Mouse (Mus musculus) heart, postnatal 0 days (tissue): Measurements from ENCODE around the gene Cbx2. TPM values are rescaled to one million over a fixed set of nuclear protein-coding genes. Genes with fewer than 3 reads are reported as not detected.

Source experiments
- ATAC-seq: fragments of 200-750 bp; cut with Nextera tagmentation; 2 replicates; pipeline ENCODE4 v1.8.0; 2017; ENCODE audit warnings: low read depth, moderate number of reproducible peaks, moderate library complexity; ENCODE audit not compliant: insufficient read depth
- DNase-seq: peaks from one replicate; pipeline ENCODE4 v3.0.0-alpha.2; 2016; ENCODE audit warnings: low spot score
- H3K27ac ChIP-seq: fragments of 300-500 bp; sonication (generic); 2 replicates; pipeline ENCODE4 v1.5.1; 2014; ENCODE audit warnings: low read depth, mild to moderate bottlenecking
- H3K27me3 ChIP-seq: fragments of 300-500 bp; sonication (generic); 2 replicates; pipeline ENCODE4 v1.6.1; 2014; ENCODE audit warnings: low read length, mixed read lengths; ENCODE audit not compliant: control insufficient read depth, insufficient read depth
- H3K36me3 ChIP-seq: fragments of 300-500 bp; sonication (generic); replicated peaks from 2 replicates; pipeline ENCODE4 v1.6.1; 2014; ENCODE audit warnings: low read length, mixed read lengths; ENCODE audit not compliant: control insufficient read depth, insufficient read depth
- H3K4me1 ChIP-seq: fragments of 300-500 bp; sonication (generic); 2 replicates; pipeline ENCODE4 v1.6.1; 2014; ENCODE audit warnings: antibody characterized with exemption; ENCODE audit not compliant: control insufficient read depth, insufficient read depth
- H3K4me2 ChIP-seq: fragments of 300-500 bp; sonication (generic); 2 replicates; pipeline ENCODE4 v1.6.1; 2014; ENCODE audit warnings: low read depth, mild to moderate bottlenecking, low read length, moderate library complexity
- H3K4me3 ChIP-seq: fragments of 300-500 bp; sonication (generic); 2 replicates; pipeline ENCODE4 v1.5.1; 2014; ENCODE audit warnings: low read depth, low read length
- H3K9ac ChIP-seq: fragments of 300-500 bp; sonication (generic); replicated peaks from 2 replicates; pipeline ENCODE4 v1.6.1; 2014; ENCODE audit warnings: low read depth, low read length, mixed read lengths
- H3K9me3 ChIP-seq: fragments of 300-500 bp; sonication (generic); replicated peaks from 2 replicates; pipeline ENCODE4 v1.6.1; 2016; ENCODE audit warnings: low read length; ENCODE audit not compliant: control insufficient read depth
- CTCF ChIP-seq: IDR thresholded peaks from 2 replicates; pipeline ENCODE4 v1.5.1; 2016; ENCODE audit warnings: antibody characterized with exemption, control low read depth, low read depth
- EP300 ChIP-seq: IDR thresholded peaks from 2 replicates; pipeline ENCODE4 v1.6.1; 2016; ENCODE audit warnings: antibody characterized with exemption, low read depth
- WGBS: fragments of 180-500 bp; shearing (Covaris S2); extraction: QIAGEN DNeasy Blood & Tissue Kit; methylation state at CpG from one replicate; pipeline ENCODE4 v1.1.7; 2014; 5-methylcytosine and 5-hydroxymethylcytosine counted together
- polyA plus RNA-seq: library from polyadenylated mRNA; unstranded; fragments of >200 nt; fragmentation: Nextera tagmentation; extraction: Ambion mirVana; gene quantifications from 2 replicates; pipeline ENCODE4 v1.2.1, GENCODE M21; 2015
- total RNA-seq: library from RNA; depleted of rRNA; stranded (reverse); fragments of >200 nt; gene quantifications from 2 replicates; pipeline ENCODE4 v1.2.3, GENCODE M21; 2014; ENCODE audit warnings: low replicate concordance

Cbx2 gene
- total and polyA plus RNA-seq, 2 experiments from 2014 or later: 1.8 to 5.8 TPM

GRCm38 (mm10) chr11:118997182-118997581 is 25.6 kb upstream of the Cbx2 start:
- H3K9ac ChIP-seq: no peak overlapping the region
- H3K4me1 ChIP-seq: no peaks in the 10 kb centered on the region
- no peak for TF ChIP-seq CTCF
- TF ChIP-seq EP300: no peak
- H3K27me3 ChIP-seq: peaks cover 36% of the 10 kb centered on the region
- H3K9me3 ChIP-seq: peaks cover 4% of the 10 kb centered on the region; the same call in 1 of the 2 replicates
- WGBS: 51% methylated on average over 3 of the region's 3 CpGs
- no peak for DNase-seq
- H3K4me2 ChIP-seq: no peak overlapping the region
- ATAC-seq: no peak
- no peak overlapping the region for H3K27ac ChIP-seq
- no peaks in the 10 kb centered on the region for H3K36me3 ChIP-seq
- no peak overlapping the region for H3K4me3 ChIP-seq

- H3K27ac ChIP-seq: no peak overlapping the region
- DNase-seq (peak; percentile 74), ATAC-seq (peak; percentile 68)
- no peak overlapping the region for H3K4me3 ChIP-seq
- H3K27me3 ChIP-seq: peaks cover 36% of the 10 kb centered on the region
- no peak overlapping the region for H3K9ac ChIP-seq
- H3K9me3 ChIP-seq: peaks cover 4% of the 10 kb centered on the region; the same call in 1 of the 2 replicates
- TF ChIP-seq CTCF: peak; percentile 79
- TF ChIP-seq EP300: no peak
- no peak overlapping the region for H3K4me2 ChIP-seq
- H3K4me1 ChIP-seq: no peaks in the 10 kb centered on the region
- WGBS: 10% methylated on average over 30 of the region's 30 CpGs
- no peaks in the 10 kb centered on the region for H3K36me3 ChIP-seq
These were observed 24.1 kb upstream of the Cbx2 start for GRCm38 (mm10) chr11:118998540-118999265.

- no peak overlapping the region for H3K4me3 ChIP-seq
- H3K4me2 ChIP-seq: no peak overlapping the region
These were observed 23.4 kb upstream of the Cbx2 start for GRCm38 (mm10) chr11:118999361-118999804.

GRCm38 (mm10) chr11:119000877-119001276 is 21.9 kb upstream of the Cbx2 start:
- no peak for TF ChIP-seq EP300
- TF ChIP-seq CTCF: no peak
- DNase-seq (no peak), ATAC-seq (no peak)
- Histone ChIP-seq H3K27me3 (peaks cover 36% of the 10 kb centered on the region), H3K4me3 (no peak overlapping the region), H3K36me3 (no peaks in the 10 kb centered on the region), H3K4me2 (no peak overlapping the region), H3K9me3 (peaks cover 4% of the 10 kb centered on the region; the same call in 1 of the 2 replicates), H3K27ac (no peak overlapping the region), H3K4me1 (no peaks in the 10 kb centered on the region), H3K9ac (no peak overlapping the region)
- 59% methylated on average over 2 of the region's 2 CpGs for WGBS

More at GRCm38 (mm10) chr11:118999361-118999804, 23.4 kb upstream of the Cbx2 start:
- no peak overlapping the region for H3K27ac ChIP-seq
- peaks cover 4% of the 10 kb centered on the region; the same call in 1 of the 2 replicates for H3K9me3 ChIP-seq
- no peak overlapping the region for H3K9ac ChIP-seq
- DNase-seq: no peak
- H3K27me3 ChIP-seq: peaks cover 36% of the 10 kb centered on the region
- WGBS: 8% methylated on average over 26 of the region's 26 CpGs
- TF ChIP-seq EP300 (no peak), CTCF (no peak)
- H3K4me1 ChIP-seq: no peaks in the 10 kb centered on the region
- ATAC-seq: no peak
- H3K36me3 ChIP-seq: no peaks in the 10 kb centered on the region

- DNase-seq (no peak), ATAC-seq (no peak)
- no peak overlapping the region for H3K9ac ChIP-seq
- H3K4me1 ChIP-seq: no peaks in the 10 kb centered on the region
- H3K27me3 ChIP-seq: peaks cover 36% of the 10 kb centered on the region
- peaks cover 4% of the 10 kb centered on the region; the same call in 1 of the 2 replicates for H3K9me3 ChIP-seq
- H3K4me2 ChIP-seq: no peak overlapping the region
- H3K4me3 ChIP-seq: no peak overlapping the region
- no peak overlapping the region for H3K27ac ChIP-seq
- WGBS: 58% methylated on average over 4 of the region's 4 CpGs
- no peaks in the 10 kb centered on the region for H3K36me3 ChIP-seq
- TF ChIP-seq CTCF: no peak
- TF ChIP-seq EP300: no peak
These were observed 21.2 kb upstream of the Cbx2 start for GRCm38 (mm10) chr11:119001493-119002128.
